Mouse (Mus musculus): ENCODE results near the gene Lrrk1.
"Not testable (repeated sequence)": the region's sequence is repeated elsewhere in the genome, so short reads cannot be mapped to it uniquely, and the experiment has no call there.

The Lrrk1 gene

GRCm38 (mm10) chr7:66223731-66224130 is 164.4 kb downstream of the Lrrk1 start:
- DNase-seq (ENCODE audit: low spot score): no peak

- no peak for DNase-seq (ENCODE audit: low spot score)
Observed at GRCm38 (mm10) chr7:66222621-66223091, 165.5 kb downstream of the Lrrk1 start.

- DNase-seq (ENCODE audit: low spot score): no peak
Observed at GRCm38 (mm10) chr7:66219794-66220227, 168.3 kb downstream of the Lrrk1 start.

GRCm38 (mm10) chr7:66219028-66219793 is 168.9 kb downstream of the Lrrk1 start:
- DNase-seq (ENCODE audit: low spot score): no peak

GRCm38 (mm10) chr7:66218193-66219014 is 169.7 kb downstream of the Lrrk1 start:
- DNase-seq (ENCODE audit: low spot score): no peak

- DNase-seq (ENCODE audit: low spot score): no peak
Observed at GRCm38 (mm10) chr7:66217531-66218094, 170.5 kb downstream of the Lrrk1 start.

- no peak for DNase-seq (ENCODE audit: low spot score)
Observed at GRCm38 (mm10) chr7:66217011-66217410, 171.1 kb downstream of the Lrrk1 start.

GRCm38 (mm10) chr7:66215911-66216310 is 172.2 kb downstream of the Lrrk1 start:
- no peak for DNase-seq (ENCODE audit: low spot score)

- DNase-seq (ENCODE audit: low spot score): no peak
Observed at GRCm38 (mm10) chr7:66214477-66214876, 173.7 kb downstream of the Lrrk1 start.

- DNase-seq (ENCODE audit: low spot score): no peak
Observed at GRCm38 (mm10) chr7:66212887-66213286, 175.3 kb downstream of the Lrrk1 start.

GRCm38 (mm10) chr7:66209920-66210319 is 178.2 kb downstream of the Lrrk1 start:
- DNase-seq (ENCODE audit: low spot score): no peak

GRCm38 (mm10) chr7:66201657-66202056 is 186.5 kb downstream of the Lrrk1 start:
- no peak for DNase-seq (ENCODE audit: low spot score)

GRCm38 (mm10) chr7:66200791-66201450 is 187.2 kb downstream of the Lrrk1 start:
- no peak for DNase-seq (ENCODE audit: low spot score)

- no peak for DNase-seq (ENCODE audit: low spot score)
Observed at GRCm38 (mm10) chr7:66200383-66200782, 187.8 kb downstream of the Lrrk1 start.

- DNase-seq (ENCODE audit: low spot score): no peak
Observed at GRCm38 (mm10) chr7:66199391-66199831, 188.7 kb downstream of the Lrrk1 start.

GRCm38 (mm10) chr7:66198416-66198815 is 189.7 kb downstream of the Lrrk1 start:
- DNase-seq (ENCODE audit: low spot score): no peak

- no peak for DNase-seq (ENCODE audit: low spot score)
Observed at GRCm38 (mm10) chr7:66196609-66197445, 191.3 kb downstream of the Lrrk1 start.

- DNase-seq (ENCODE audit: low spot score): no peak
Observed at GRCm38 (mm10) chr7:66195881-66196280, 192.3 kb downstream of the Lrrk1 start.

GRCm38 (mm10) chr7:66194511-66194910 is 193.6 kb downstream of the Lrrk1 start:
- DNase-seq (ENCODE audit: low spot score): no peak

GRCm38 (mm10) chr7:66190385-66190784 is 197.8 kb downstream of the Lrrk1 start:
- not testable (repeated sequence) for DNase-seq (ENCODE audit: low spot score)

- DNase-seq (ENCODE audit: low spot score): no peak
Observed at GRCm38 (mm10) chr7:66187581-66188231, 200.4 kb downstream of the Lrrk1 start.
